In genomic region chr13:16977743-16978142, GRCm38 (mm10) we compare ENCODE assay signal across 11 mouse cellular contexts.
DNase-seq lines count a peak whose midpoint lies in the region; ATAC-seq lines count a peak whose summit lies in the region.
"Had no signal": no experiment of that assay in that cellular context is flagged by ENCODE, and none has a peak within 500 bp of the region (broad histone marks: within the 10 kb centered on the region; RNA-seq: fewer than 3 reads in every experiment).

No protein-coding gene starts in this region.

- H3K9ac ChIP-seq in heart, embryonic 16.5 days (ENCODE audit: low read length): no peak overlapping the region
- H3K9ac ChIP-seq: liver, embryonic 13.5 days had no signal

- peak overlapping the region; percentile 37; the same call in 1 of the 2 replicates for H3K4me2 ChIP-seq in heart, embryonic 16.5 days (ENCODE audit: low read depth, low read length)
- H3K4me2 ChIP-seq: liver, embryonic 13.5 days had no signal

- ATAC-seq in heart, embryonic 16.5 days (replicated peaks; ENCODE audit: extremely low read depth, insufficient read depth, low FRiP score): peak; percentile 37

- no peak overlapping the region for H3K4me3 ChIP-seq in heart, embryonic 16.5 days (ENCODE audit: low read length)
- H3K4me3 ChIP-seq in limb, embryonic 10.5 days: no peak overlapping the region
- H3K4me3 ChIP-seq: heart, embryonic 10.5 days; liver, embryonic 13.5 days had no signal

- H3K27me3 ChIP-seq in heart, embryonic 16.5 days (ENCODE audit: control insufficient read depth, insufficient read depth, low read length): no peaks in the 10 kb centered on the region
- no peaks in the 10 kb centered on the region for H3K27me3 ChIP-seq in limb, embryonic 10.5 days (ENCODE audit: low read depth, poor library complexity, severe bottlenecking)
- H3K27me3 ChIP-seq: liver, embryonic 13.5 days had no signal

- intact Hi-C loops in heart, postnatal 25 days (cut with DNase I): no loop called here

- H3K27ac ChIP-seq in heart, embryonic 16.5 days (ENCODE audit: low read length): peak overlapping the region; percentile 42
- H3K27ac ChIP-seq in limb, embryonic 10.5 days: no peak overlapping the region
- H3K27ac ChIP-seq: heart, embryonic 10.5 days; liver, embryonic 13.5 days; macrophage had no signal

- WGBS in heart, embryonic 16.5 days: 48% methylated on average over 6 of the region's 6 CpGs
- WGBS in limb, embryonic 10.5 days: 80% methylated on average over 6 of the region's 6 CpGs

- DNase-seq in heart, postnatal 25 days (ENCODE audit: low spot score): no peak
- peak; percentile 31 to 58 for DNase-seq in frontal cortex, postnatal 10 days (ENCODE audit: low spot score in 2 of 2)
- DNase-seq in left cerebral cortex, adult 8-10 months (ENCODE audit: low spot score in 2 of 2): peak; percentile 27 to 85
- peak; percentile 69 to 84 for DNase-seq in right cerebral cortex, postnatal 36 days (ENCODE audit: low spot score in 2 of 2)
- no peak for DNase-seq in embryo, embryonic 10.5 days (ENCODE audit: low spot score)
- no peak for DNase-seq in limb, embryonic 10.5 days (ENCODE audit: low spot score)
- DNase-seq: adrenal gland, postnatal 36 days; liver, embryonic 13.5 days had no signal

- H3K36me3 ChIP-seq in heart, embryonic 16.5 days (ENCODE audit: control insufficient read depth, insufficient read depth): no peaks in the 10 kb centered on the region
- H3K36me3 ChIP-seq in limb, embryonic 10.5 days: no peaks in the 10 kb centered on the region
- H3K36me3 ChIP-seq: heart, embryonic 10.5 days; liver, embryonic 13.5 days had no signal

- H3K9me3 ChIP-seq in heart, embryonic 16.5 days (replicated peaks; ENCODE audit: control insufficient read depth, low read length): no peaks in the 10 kb centered on the region
- no peaks in the 10 kb centered on the region for H3K9me3 ChIP-seq in limb, embryonic 10.5 days (replicated peaks)
- H3K9me3 ChIP-seq: heart, embryonic 10.5 days; liver, embryonic 13.5 days had no signal

- H3K4me1 ChIP-seq in heart, embryonic 16.5 days (ENCODE audit: control insufficient read depth, insufficient read depth, low read length): peaks cover 3% of the 10 kb centered on the region; the same call in 1 of the 2 replicates
- no peaks in the 10 kb centered on the region for H3K4me1 ChIP-seq in limb, embryonic 10.5 days
- H3K4me1 ChIP-seq: heart, embryonic 10.5 days; liver, embryonic 13.5 days had no signal

Comparison
In these comparisons a context has a peak if more than half of its experiments do, and no peak if none do; other contexts are left out.
1. DNase-seq: peak in frontal cortex, postnatal 10 days (2 of 2), left cerebral cortex, adult 8-10 months (2 of 2) and right cerebral cortex, postnatal 36 days (2 of 2); none in heart, postnatal 25 days (single experiment), embryo, embryonic 10.5 days (single experiment) and limb, embryonic 10.5 days (single experiment).